Comparison of ENCODE assay signal across 29 mouse cellular contexts in genomic region chr6:34463582-34463981, GRCm38 (mm10). TPM values are rescaled to one million over a fixed set of nuclear protein-coding genes. Genes with fewer than 3 reads are reported as not detected.
"Had no signal": no experiment of that assay in that cellular context is flagged by ENCODE, and none has a peak within 500 bp of the region (broad histone marks: within the 10 kb centered on the region; RNA-seq: fewer than 3 reads in every experiment).

No protein-coding gene starts in this region.

- DNase-seq: gastrocnemius, postnatal 14 days; gastrocnemius, postnatal 36 days; heart, postnatal 10 days; heart, postnatal 4 days; kidney, adult 18-20 months; kidney, adult 8-10 months; kidney, postnatal 10 days; kidney, postnatal 36 days; layer of hippocampus, adult 9-11 months; layer of hippocampus, postnatal 36 days; liver; liver, embryonic 13.5 days had no signal

- H3K4me3 ChIP-seq: heart, embryonic 10.5 days; heart, embryonic 12.5 days; hindbrain, embryonic 10.5 days; hindbrain, embryonic 12.5 days; intestine, embryonic 15.5 days; limb, embryonic 10.5 days; limb, embryonic 12.5 days; liver, embryonic 13.5 days had no signal

- H3K4me2 ChIP-seq: heart, embryonic 12.5 days; hindbrain, embryonic 12.5 days; hindbrain, embryonic 14.5 days; intestine, embryonic 15.5 days; limb, embryonic 12.5 days; liver, embryonic 11.5 days; liver, embryonic 13.5 days had no signal

- H3K36me3 ChIP-seq: heart, embryonic 10.5 days; heart, embryonic 12.5 days; hindbrain, embryonic 10.5 days; hindbrain, embryonic 12.5 days; intestine, embryonic 15.5 days; limb, embryonic 10.5 days; limb, embryonic 12.5 days; liver, embryonic 13.5 days had no signal

- H3K27me3 ChIP-seq: hindbrain, embryonic 12.5 days; intestine, embryonic 15.5 days; limb, embryonic 12.5 days had no signal

RNA-seq across cellular contexts. Expression of gene Akr1b7, which starts 51.4 kb away (rescaled TPM):
- total RNA-seq: gastrocnemius, adult 18-20 months; gastrocnemius, postnatal 14 days; gastrocnemius, postnatal 36 days; heart, postnatal 10 days; heart, postnatal 25 days; heart, postnatal 4 days; layer of hippocampus, adult 18-20 months; layer of hippocampus, postnatal 14 days; layer of hippocampus, postnatal 36 days; left cerebral cortex, adult 18-20 months; left cerebral cortex, postnatal 14 days; left cerebral cortex, postnatal 36 days had no signal
- polyA plus RNA-seq: hindbrain, embryonic 10.5 days; hindbrain, embryonic 14.5 days; inflammation-experienced regulatory T-cells, adult 6 months; limb, embryonic 10.5 days; limb, embryonic 12.5 days had no signal
